Mouse (Mus musculus): ENCODE measurements around the gene Kpna4. TPM values are rescaled to one million over a fixed set of nuclear protein-coding genes. Genes with fewer than 3 reads are reported as not detected.
A peak's percentile ranks its signal among the peaks of the same experiment; 100 is the strongest.

Kpna4 gene
- polyA plus RNA-seq (2016; fragmentation: Nextera tagmentation; extraction: Ambion mirVana): 42.1 and 42.5 TPM in 2 replicates

GRCm38 (mm10) chr3:69126509-69127345 lies at the start of gene Kpna4:
TSS of gene Kpna4 (minus strand) at chr3:69127113.
- Histone ChIP-seq H3K9ac (replicated peaks) (peak within 1 kb of the TSS; percentile 96), H3K36me3 (no peaks in the 10 kb centered on the region), H3K9me3 (no peaks in the 10 kb centered on the region), H3K27ac (peak within 1 kb of the TSS; percentile 97), H3K4me3 (replicated peaks) (peak within 1 kb of the TSS; percentile 96), H3K4me1 (replicated peaks) (peaks cover 11% of the 10 kb centered on the region; the same call in 1 of the 2 replicates), H3K4me2 (peak within 1 kb of the TSS; percentile 76), H3K27me3 (no peaks in the 10 kb centered on the region)
- under 1% methylated on average over 105 of the region's 107 CpGs for WGBS
- peak; percentile 99 for ATAC-seq (ENCODE audit: insufficient number of reproducible peaks, insufficient read depth, low FRiP score, low TSS enrichment, low read depth)

DNA sequence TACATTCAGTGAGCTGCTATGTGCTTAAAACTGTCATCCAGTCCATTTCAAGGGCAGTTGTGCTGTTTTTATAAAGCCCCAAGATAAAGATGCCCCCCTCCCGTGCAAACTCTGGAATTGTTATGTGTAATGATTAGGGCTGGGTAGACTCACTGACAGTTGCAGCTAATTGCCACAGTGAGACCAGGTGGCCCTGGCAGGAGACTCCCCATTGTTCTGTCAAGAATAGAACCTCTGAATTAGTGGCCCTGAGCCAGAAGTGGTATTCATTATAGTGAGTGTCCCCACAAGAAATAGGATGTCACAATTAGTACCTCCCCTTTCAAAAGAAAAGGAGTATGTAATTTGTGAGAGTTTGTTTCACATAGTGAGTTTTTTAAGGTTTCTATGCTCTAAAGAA lies 48.3 kb upstream of the Kpna4 start:
- Histone ChIP-seq H3K4me1 (replicated peaks) (no peaks in the 10 kb centered on the region), H3K9me3 (no peaks in the 10 kb centered on the region), H3K9ac (replicated peaks) (no peak overlapping the region), H3K27ac (no peak overlapping the region), H3K4me3 (replicated peaks) (no peak overlapping the region), H3K27me3 (no peaks in the 10 kb centered on the region), H3K36me3 (no peaks in the 10 kb centered on the region), H3K4me2 (no peak overlapping the region)
- ATAC-seq (ENCODE audit: insufficient number of reproducible peaks, insufficient read depth, low FRiP score, low TSS enrichment, low read depth): no peak
- 17% methylated on average over 1 of the region's 1 CpGs for WGBS

DNA sequence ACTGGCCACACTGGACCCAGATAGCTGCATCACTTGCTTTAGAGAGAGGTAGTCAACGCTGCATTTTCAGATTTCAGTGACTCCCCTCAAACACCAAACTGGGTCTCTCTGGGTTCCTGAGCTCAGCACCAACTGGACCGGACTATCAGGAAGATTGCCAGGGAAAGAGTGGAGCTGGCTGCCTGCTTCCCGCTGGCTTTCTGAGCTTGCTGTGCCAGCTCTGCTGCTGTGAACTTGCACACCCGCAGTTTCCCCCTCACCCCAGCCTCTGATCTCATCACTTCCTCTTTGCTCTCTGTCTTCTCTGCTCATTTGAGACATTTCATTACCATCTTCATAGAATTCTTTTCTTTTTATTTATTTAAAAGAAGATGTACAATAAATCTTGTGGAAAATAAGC lies 44.2 kb upstream of the Kpna4 start:
- H3K9ac ChIP-seq (replicated peaks): no peak overlapping the region
- H3K4me3 ChIP-seq (replicated peaks): no peak overlapping the region
- 72% methylated on average over 4 of the region's 4 CpGs for WGBS
- no peaks in the 10 kb centered on the region for H3K36me3 ChIP-seq
- H3K27me3 ChIP-seq: no peaks in the 10 kb centered on the region
- no peak for ATAC-seq (ENCODE audit: insufficient number of reproducible peaks, insufficient read depth, low FRiP score, low TSS enrichment, low read depth)
- H3K4me1 ChIP-seq (replicated peaks): no peaks in the 10 kb centered on the region
- no peaks in the 10 kb centered on the region for H3K9me3 ChIP-seq
- no peak overlapping the region for H3K4me2 ChIP-seq
- no peak overlapping the region for H3K27ac ChIP-seq

DNA sequence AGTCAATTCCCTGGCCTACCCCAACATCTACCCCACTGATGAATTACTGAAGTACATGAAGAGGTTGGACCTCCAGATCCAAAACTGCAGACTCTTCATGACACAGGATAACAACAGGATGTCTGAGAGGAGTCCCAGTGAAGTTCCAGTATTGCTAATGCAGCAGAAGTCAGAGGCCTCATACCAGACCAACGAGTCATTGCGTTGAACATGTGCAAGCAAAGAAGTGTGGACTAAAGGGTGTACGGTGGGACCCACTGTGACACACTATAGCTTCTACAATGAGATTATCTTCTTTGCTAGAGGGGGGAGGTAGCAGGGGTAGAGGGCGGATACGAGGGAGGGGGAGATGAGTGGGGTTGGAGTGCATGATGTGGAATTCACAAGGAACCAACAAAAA lies 42.9 kb upstream of the Kpna4 start:
- Histone ChIP-seq H3K4me1 (replicated peaks) (no peaks in the 10 kb centered on the region), H3K4me3 (replicated peaks) (no peak overlapping the region), H3K9ac (replicated peaks) (no peak overlapping the region), H3K4me2 (no peak overlapping the region), H3K27me3 (no peaks in the 10 kb centered on the region), H3K36me3 (no peaks in the 10 kb centered on the region), H3K27ac (no peak overlapping the region), H3K9me3 (no peaks in the 10 kb centered on the region)
- no peak for ATAC-seq (ENCODE audit: insufficient number of reproducible peaks, insufficient read depth, low FRiP score, low TSS enrichment, low read depth)
- 87% methylated on average over 5 of the region's 5 CpGs for WGBS

GRCm38 (mm10) chr3:69168724-69169123 lies 41.8 kb upstream of the Kpna4 start:
- Histone ChIP-seq H3K27me3 (no peaks in the 10 kb centered on the region), H3K9me3 (no peaks in the 10 kb centered on the region), H3K27ac (no peak overlapping the region), H3K4me1 (replicated peaks) (no peaks in the 10 kb centered on the region), H3K4me2 (no peak overlapping the region), H3K4me3 (replicated peaks) (no peak overlapping the region), H3K9ac (replicated peaks) (no peak overlapping the region), H3K36me3 (no peaks in the 10 kb centered on the region)
- 83% methylated on average over 9 of the region's 9 CpGs for WGBS
- no peak for ATAC-seq (ENCODE audit: insufficient number of reproducible peaks, insufficient read depth, low FRiP score, low TSS enrichment, low read depth)

DNA sequence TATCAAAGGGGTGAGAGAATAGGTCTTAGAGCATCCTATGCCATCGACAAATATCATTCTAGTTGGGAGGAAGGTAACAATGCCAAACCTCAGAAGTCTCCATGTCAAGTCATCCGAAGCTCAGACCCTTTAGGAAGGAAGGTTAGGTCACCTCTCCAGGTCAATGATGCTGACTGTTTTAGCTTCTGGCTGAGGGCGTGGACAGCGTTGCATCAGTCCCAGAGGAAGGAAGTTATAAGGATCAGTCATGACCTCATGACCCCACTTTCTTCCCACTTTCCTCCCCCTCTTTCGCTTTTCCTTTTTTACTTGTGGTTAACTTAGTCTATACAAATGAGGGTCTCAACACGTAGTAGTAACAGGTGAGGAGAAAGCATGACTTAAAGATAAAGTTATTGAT lies 36.1 kb upstream of the Kpna4 start:
- Histone ChIP-seq H3K4me1 (replicated peaks) (no peaks in the 10 kb centered on the region), H3K9ac (replicated peaks) (no peak overlapping the region), H3K36me3 (no peaks in the 10 kb centered on the region), H3K4me2 (no peak overlapping the region), H3K4me3 (replicated peaks) (no peak overlapping the region), H3K27ac (no peak overlapping the region), H3K27me3 (no peaks in the 10 kb centered on the region), H3K9me3 (no peaks in the 10 kb centered on the region)
- WGBS: 77% methylated on average over 6 of the region's 6 CpGs
- no peak for ATAC-seq (ENCODE audit: insufficient number of reproducible peaks, insufficient read depth, low FRiP score, low TSS enrichment, low read depth)

DNA sequence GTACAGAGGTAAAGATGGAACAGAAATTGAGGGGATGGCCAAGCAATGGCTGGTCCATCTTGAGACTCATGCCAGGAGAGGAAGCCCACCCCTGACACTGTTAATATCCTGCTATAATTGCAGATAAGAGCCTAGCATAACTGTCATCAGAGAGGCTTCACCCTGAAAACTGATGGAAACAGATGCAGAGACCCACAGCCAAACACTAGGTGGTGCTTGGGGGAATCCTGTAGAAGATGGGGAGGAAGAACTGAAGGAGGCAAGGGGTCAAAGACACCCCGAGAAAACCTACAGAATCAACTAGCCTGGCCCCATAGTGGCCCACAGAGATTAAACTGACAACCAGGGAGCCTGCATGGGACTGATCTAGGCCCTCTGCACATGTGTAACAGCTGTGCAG lies 33.5 kb upstream of the Kpna4 start:
- Histone ChIP-seq H3K36me3 (no peaks in the 10 kb centered on the region), H3K9ac (replicated peaks) (no peak overlapping the region)

GRCm38 (mm10) chr3:69159501-69159900 lies 32.6 kb upstream of the Kpna4 start:
- no peaks in the 10 kb centered on the region for H3K9me3 ChIP-seq
- WGBS: 84% methylated on average over 2 of the region's 2 CpGs
- H3K4me1 ChIP-seq (replicated peaks): peaks cover 8% of the 10 kb centered on the region; the same call in 1 of the 2 replicates
- no peaks in the 10 kb centered on the region for H3K36me3 ChIP-seq
- H3K9ac ChIP-seq (replicated peaks): no peak overlapping the region
- no peak overlapping the region for H3K27ac ChIP-seq
- ATAC-seq (ENCODE audit: insufficient number of reproducible peaks, insufficient read depth, low FRiP score, low TSS enrichment, low read depth): no peak
- no peak overlapping the region for H3K4me2 ChIP-seq
- H3K4me3 ChIP-seq (replicated peaks): no peak overlapping the region
- no peaks in the 10 kb centered on the region for H3K27me3 ChIP-seq

More for the DNA sequence above, 33.5 kb upstream of the Kpna4 start:
- H3K4me1 ChIP-seq (replicated peaks): peaks cover 8% of the 10 kb centered on the region; the same call in 1 of the 2 replicates
- H3K4me3 ChIP-seq (replicated peaks): no peak overlapping the region
- no peaks in the 10 kb centered on the region for H3K9me3 ChIP-seq
- H3K27me3 ChIP-seq: no peaks in the 10 kb centered on the region
- 83% methylated on average over 1 of the region's 1 CpGs for WGBS
- H3K4me2 ChIP-seq: no peak overlapping the region
- no peak for ATAC-seq (ENCODE audit: insufficient number of reproducible peaks, insufficient read depth, low FRiP score, low TSS enrichment, low read depth)
- H3K27ac ChIP-seq: no peak overlapping the region

DNA sequence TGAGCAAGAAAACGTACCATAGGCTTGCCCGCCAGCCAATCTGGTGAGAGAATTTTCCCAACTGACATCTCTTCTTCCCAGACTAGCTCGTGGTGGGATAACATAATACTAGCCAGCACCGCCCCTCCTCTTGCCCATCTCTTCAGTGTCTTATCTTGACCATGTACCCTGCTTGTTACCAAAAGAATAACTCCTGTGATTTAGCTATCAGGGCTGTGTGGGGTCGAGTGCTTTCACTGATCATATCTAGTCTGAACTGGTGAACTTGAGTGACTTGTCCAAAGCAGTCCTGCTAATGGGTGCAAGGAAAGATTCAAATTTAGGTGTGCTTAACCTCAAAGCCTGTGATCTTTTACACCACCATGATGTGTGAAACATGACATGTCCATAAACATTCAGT lies 31.0 kb upstream of the Kpna4 start:
- no peak overlapping the region for H3K9ac ChIP-seq (replicated peaks)
- no peak overlapping the region for H3K4me2 ChIP-seq
- no peaks in the 10 kb centered on the region for H3K9me3 ChIP-seq
- no peak overlapping the region for H3K27ac ChIP-seq
- H3K4me1 ChIP-seq (replicated peaks): peaks cover 8% of the 10 kb centered on the region; the same call in 1 of the 2 replicates
- H3K27me3 ChIP-seq: no peaks in the 10 kb centered on the region
- H3K36me3 ChIP-seq: no peaks in the 10 kb centered on the region
- ATAC-seq (ENCODE audit: insufficient number of reproducible peaks, insufficient read depth, low FRiP score, low TSS enrichment, low read depth): no peak
- H3K4me3 ChIP-seq (replicated peaks): no peak overlapping the region
- 81% methylated on average over 5 of the region's 5 CpGs for WGBS

DNA sequence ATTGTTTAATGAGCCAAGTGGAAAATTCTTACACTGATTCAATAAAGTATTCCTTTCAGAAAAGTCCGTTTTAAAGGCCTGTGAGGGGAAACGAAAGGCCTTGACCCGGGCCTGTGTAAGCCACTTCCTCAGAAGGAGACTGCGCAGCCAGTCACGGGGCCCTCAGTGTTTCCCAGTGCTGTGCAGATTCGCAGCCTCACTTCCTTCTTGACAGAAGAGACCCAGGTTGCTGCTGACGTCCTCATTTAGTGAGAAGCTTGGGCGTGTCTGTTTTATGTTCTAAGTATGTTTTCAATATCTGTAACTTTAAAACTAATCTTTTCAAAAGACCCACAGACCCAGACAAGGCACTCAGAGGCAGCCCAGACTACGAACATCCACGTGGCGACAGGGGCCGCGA lies 29.6 kb upstream of the Kpna4 start:
- H3K9me3 ChIP-seq: no peaks in the 10 kb centered on the region
- no peak overlapping the region for H3K4me3 ChIP-seq (replicated peaks)
- H3K4me2 ChIP-seq: no peak overlapping the region
- no peak overlapping the region for H3K27ac ChIP-seq
- no peak overlapping the region for H3K9ac ChIP-seq (replicated peaks)
- peak; percentile 40; the same call in 1 of the 2 replicates for ATAC-seq (ENCODE audit: insufficient number of reproducible peaks, insufficient read depth, low FRiP score, low TSS enrichment, low read depth)
- no peaks in the 10 kb centered on the region for H3K27me3 ChIP-seq
- H3K4me1 ChIP-seq (replicated peaks): peaks cover 8% of the 10 kb centered on the region; the same call in 1 of the 2 replicates
- WGBS: 66% methylated on average over 13 of the region's 13 CpGs
- no peaks in the 10 kb centered on the region for H3K36me3 ChIP-seq

GRCm38 (mm10) chr3:69154691-69155090 lies 27.8 kb upstream of the Kpna4 start:
- H3K9ac ChIP-seq (replicated peaks): no peak overlapping the region
- H3K27ac ChIP-seq: no peak overlapping the region
- no peak overlapping the region for H3K4me2 ChIP-seq
- H3K4me3 ChIP-seq (replicated peaks): no peak overlapping the region
- H3K36me3 ChIP-seq: no peaks in the 10 kb centered on the region
- H3K9me3 ChIP-seq: no peaks in the 10 kb centered on the region
- peaks cover 8% of the 10 kb centered on the region; the same call in 1 of the 2 replicates for H3K4me1 ChIP-seq (replicated peaks)
- no peak for ATAC-seq (ENCODE audit: insufficient number of reproducible peaks, insufficient read depth, low FRiP score, low TSS enrichment, low read depth)
- WGBS: 81% methylated on average over 2 of the region's 2 CpGs
- H3K27me3 ChIP-seq: no peaks in the 10 kb centered on the region

GRCm38 (mm10) chr3:69150921-69151320 lies 24.0 kb upstream of the Kpna4 start:
- H3K36me3 ChIP-seq: no peaks in the 10 kb centered on the region
- ATAC-seq (ENCODE audit: insufficient number of reproducible peaks, insufficient read depth, low FRiP score, low TSS enrichment, low read depth): no peak
- H3K4me1 ChIP-seq (replicated peaks): no peaks in the 10 kb centered on the region
- H3K4me2 ChIP-seq: no peak overlapping the region
- WGBS: 89% methylated on average over 3 of the region's 3 CpGs
- H3K4me3 ChIP-seq (replicated peaks): no peak overlapping the region
- H3K9me3 ChIP-seq: no peaks in the 10 kb centered on the region
- no peaks in the 10 kb centered on the region for H3K27me3 ChIP-seq
- H3K27ac ChIP-seq: no peak overlapping the region
- no peak overlapping the region for H3K9ac ChIP-seq (replicated peaks)

Measured in limb, embryonic 12.5 days (tissue).